Mouse (Mus musculus): ENCODE measurements around the gene Ntf5. TPM values are rescaled to one million over a fixed set of nuclear protein-coding genes. Genes with fewer than 3 reads are reported as not detected.

The Ntf5 gene
- polyA plus RNA-seq, 1 experiment from 2014 or later: 1.5 TPM

DNA sequence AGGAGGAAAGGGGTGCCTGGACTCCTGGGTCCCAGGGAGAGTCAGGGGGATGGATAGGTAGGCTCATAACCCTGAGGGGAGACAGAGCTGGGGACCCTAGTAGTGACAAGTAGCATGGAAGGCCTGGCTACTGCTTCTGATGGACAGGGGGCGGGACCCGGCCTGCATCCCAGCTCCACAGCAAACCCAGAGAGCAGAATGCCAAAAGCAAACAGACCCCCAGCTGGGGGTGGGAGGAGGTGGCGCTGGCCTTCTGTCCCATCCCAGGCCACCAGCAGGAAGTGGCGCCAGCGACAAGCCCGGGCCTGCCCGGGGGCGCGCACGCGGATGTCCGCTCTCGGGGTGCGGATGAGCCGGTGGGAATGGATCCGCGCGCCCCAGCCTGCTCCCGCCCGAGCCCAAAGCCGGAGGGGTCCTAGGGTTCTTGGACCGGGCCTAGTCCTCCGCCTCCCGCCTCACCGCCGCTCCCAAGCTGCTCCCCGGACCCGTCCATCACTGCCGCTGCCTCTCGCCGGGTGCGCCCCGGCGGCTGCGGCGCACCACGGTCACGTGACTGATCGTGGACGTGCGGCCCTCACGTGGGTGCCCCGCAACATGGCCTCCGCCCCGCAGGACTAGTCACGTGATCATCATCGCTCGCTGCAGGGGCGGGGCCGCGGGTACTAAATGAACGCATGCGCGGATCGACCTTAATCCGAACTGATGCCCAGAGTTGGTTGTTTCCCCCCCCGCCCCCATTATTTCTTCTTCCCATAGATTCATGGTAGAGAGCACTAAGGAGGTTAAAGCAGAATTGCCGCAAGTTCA, 53.0 kb downstream of the Ntf5 start, which contains the start of gene Bax:
Gene Bax (minus strand): TSS at position 616 of the 807 bp plus-strand sequence.
- H3K27ac ChIP-seq (ENCODE audit: low read length): peak within 1 kb of the TSS; percentile 52; the same call in 1 of the 2 replicates
- H3K4me1 ChIP-seq (ENCODE audit: insufficient read depth, low read length): peaks cover 22% of the 10 kb centered on the region
- peak within 1 kb of the TSS; percentile 87 for H3K4me2 ChIP-seq (replicated peaks; ENCODE audit: low read depth, low read length)
- H3K4me3 ChIP-seq (ENCODE audit: low read length): peak within 1 kb of the TSS; percentile 92
- H3K9me3 ChIP-seq (ENCODE audit: low read length): no peaks in the 10 kb centered on the region
- peak; percentile 71 for ATAC-seq (ENCODE audit: low FRiP score, low TSS enrichment)
- 0% methylated on average over 47 of the region's 58 CpGs for WGBS
- H3K36me3 ChIP-seq (ENCODE audit: insufficient read depth, low read length): peaks cover 18% of the 10 kb centered on the region
- H3K9ac ChIP-seq (replicated peaks; ENCODE audit: low read length): peak within 1 kb of the TSS; percentile 84
- no peaks in the 10 kb centered on the region for H3K27me3 ChIP-seq (ENCODE audit: insufficient read depth, low read length)

Small RNA genes within 50 kb of the gene (microRNA-seq; reads per million reads assigned to microRNA genes)
- 0.47 reads per million for gene Gm22133

Other genes starting within 250 kb of the Ntf5 start
- 0.19 and 0.42 TPM in 2 replicates for gene Slc17a7, start 249.7 kb upstream of the Ntf5 start, polyA plus RNA-seq (2015; fragmentation: Nextera tagmentation; extraction: Ambion mirVana)
- gene Gfy, start 234.1 kb upstream of the Ntf5 start, polyA plus RNA-seq (2015; fragmentation: Nextera tagmentation; extraction: Ambion mirVana): not detected in 2 replicates
- not detected in 2 replicates for gene Pth2, start 232.7 kb upstream of the Ntf5 start, polyA plus RNA-seq (2015; fragmentation: Nextera tagmentation; extraction: Ambion mirVana)
- gene Ccdc155, start 208.8 kb upstream of the Ntf5 start, polyA plus RNA-seq (2015; fragmentation: Nextera tagmentation; extraction: Ambion mirVana): 0.85 and 0.86 TPM in 2 replicates
- 0.78 TPM in 1 of 2 replicates, not detected in the other for gene Dkkl1, start 201.5 kb upstream of the Ntf5 start, polyA plus RNA-seq (2015; fragmentation: Nextera tagmentation; extraction: Ambion mirVana)
- 195 and 203 TPM in 2 replicates for gene Tead2, start 197.9 kb upstream of the Ntf5 start, polyA plus RNA-seq (2015; fragmentation: Nextera tagmentation; extraction: Ambion mirVana)
- gene Cd37, start 174.6 kb upstream of the Ntf5 start, polyA plus RNA-seq (2015; fragmentation: Nextera tagmentation; extraction: Ambion mirVana): 1.0 and 1.1 TPM in 2 replicates
- gene Slc6a16, start 172.6 kb upstream of the Ntf5 start, polyA plus RNA-seq (2015; fragmentation: Nextera tagmentation; extraction: Ambion mirVana): 0.28 and 0.30 TPM in 2 replicates
- gene Slc6a21, start 136.2 kb upstream of the Ntf5 start, polyA plus RNA-seq (2015; fragmentation: Nextera tagmentation; extraction: Ambion mirVana): not detected in 2 replicates
- gene Trpm4, start 79.9 kb upstream of the Ntf5 start, polyA plus RNA-seq (2015; fragmentation: Nextera tagmentation; extraction: Ambion mirVana): 22.3 and 23.6 TPM in 2 replicates
- gene Hrc, start 78.4 kb upstream of the Ntf5 start, polyA plus RNA-seq (2015; fragmentation: Nextera tagmentation; extraction: Ambion mirVana): 1.7 and 1.8 TPM in 2 replicates
- 5.1 and 6.3 TPM in 2 replicates for gene Ppfia3, start 46.7 kb upstream of the Ntf5 start, polyA plus RNA-seq (2015; fragmentation: Nextera tagmentation; extraction: Ambion mirVana)
- 1.7 and 1.9 TPM in 2 replicates for gene Lin7b, start 43.1 kb upstream of the Ntf5 start, polyA plus RNA-seq (2015; fragmentation: Nextera tagmentation; extraction: Ambion mirVana)
- 211 and 227 TPM in 2 replicates for gene Snrnp70, start 18.0 kb upstream of the Ntf5 start, polyA plus RNA-seq (2015; fragmentation: Nextera tagmentation; extraction: Ambion mirVana)
- gene Kcna7, start 8.0 kb upstream of the Ntf5 start, polyA plus RNA-seq (2015; fragmentation: Nextera tagmentation; extraction: Ambion mirVana): not detected in 2 replicates
- not detected in 2 replicates for gene Lhb, start 7.1 kb downstream of the Ntf5 start, polyA plus RNA-seq (2015; fragmentation: Nextera tagmentation; extraction: Ambion mirVana)
- 51.1 and 51.7 TPM in 2 replicates for gene Gys1, start 21.1 kb downstream of the Ntf5 start, polyA plus RNA-seq (2015; fragmentation: Nextera tagmentation; extraction: Ambion mirVana)
- gene Ruvbl2, start 24.4 kb downstream of the Ntf5 start, polyA plus RNA-seq (2015; fragmentation: Nextera tagmentation; extraction: Ambion mirVana): 164 and 173 TPM in 2 replicates
- 5,149 and 5,628 TPM in 2 replicates for gene Ftl1, start 46.2 kb downstream of the Ntf5 start, polyA plus RNA-seq (2015; fragmentation: Nextera tagmentation; extraction: Ambion mirVana)
- 172 and 182 TPM in 2 replicates for gene Bax, start 53.2 kb downstream of the Ntf5 start, polyA plus RNA-seq (2015; fragmentation: Nextera tagmentation; extraction: Ambion mirVana)
- 0.80 and 1.1 TPM in 2 replicates for gene Tulp2, start 68.2 kb downstream of the Ntf5 start, polyA plus RNA-seq (2015; fragmentation: Nextera tagmentation; extraction: Ambion mirVana)
- not detected in 2 replicates for gene Gm45808, start 73.1 kb downstream of the Ntf5 start, polyA plus RNA-seq (2015; fragmentation: Nextera tagmentation; extraction: Ambion mirVana)
- 2.4 and 3.3 TPM in 2 replicates for gene Dhdh, start 75.1 kb downstream of the Ntf5 start, polyA plus RNA-seq (2015; fragmentation: Nextera tagmentation; extraction: Ambion mirVana)
- gene Nucb1, start 96.7 kb downstream of the Ntf5 start, polyA plus RNA-seq (2015; fragmentation: Nextera tagmentation; extraction: Ambion mirVana): 295 and 299 TPM in 2 replicates
- 24.3 and 24.8 TPM in 2 replicates for gene Ppp1r15a, start 112.6 kb downstream of the Ntf5 start, polyA plus RNA-seq (2015; fragmentation: Nextera tagmentation; extraction: Ambion mirVana)
- gene Plekha4, start 112.6 kb downstream of the Ntf5 start, polyA plus RNA-seq (2015; fragmentation: Nextera tagmentation; extraction: Ambion mirVana): 4.4 and 5.3 TPM in 2 replicates
- 13.5 and 15.5 TPM in 2 replicates for gene Hsd17b14, start 141.2 kb downstream of the Ntf5 start, polyA plus RNA-seq (2015; fragmentation: Nextera tagmentation; extraction: Ambion mirVana)
- gene Bcat2, start 156.5 kb downstream of the Ntf5 start, polyA plus RNA-seq (2015; fragmentation: Nextera tagmentation; extraction: Ambion mirVana): 87.9 and 93.2 TPM in 2 replicates
- gene Fgf21, start 201.8 kb downstream of the Ntf5 start, polyA plus RNA-seq (2015; fragmentation: Nextera tagmentation; extraction: Ambion mirVana): not detected in 2 replicates
- gene Fut1, start 203.6 kb downstream of the Ntf5 start, polyA plus RNA-seq (2015; fragmentation: Nextera tagmentation; extraction: Ambion mirVana): 0.27 and 0.32 TPM in 2 replicates
- gene Izumo1, start 208.1 kb downstream of the Ntf5 start, polyA plus RNA-seq (2015; fragmentation: Nextera tagmentation; extraction: Ambion mirVana): 0.13 and 0.14 TPM in 2 replicates
- 11.6 and 13.0 TPM in 2 replicates for gene Rasip1, start 213.8 kb downstream of the Ntf5 start, polyA plus RNA-seq (2015; fragmentation: Nextera tagmentation; extraction: Ambion mirVana)
- gene Mamstr, start 226.3 kb downstream of the Ntf5 start, polyA plus RNA-seq (2015; fragmentation: Nextera tagmentation; extraction: Ambion mirVana): 8.0 and 9.0 TPM in 2 replicates

Measured in kidney, embryonic 16.5 days (tissue).